Mouse (Mus musculus) hindbrain, embryonic 15.5 days (tissue): ENCODE data around the gene Tbx20. TPM values are rescaled to one million over a fixed set of nuclear protein-coding genes. Genes with fewer than 3 reads are reported as not detected.
A peak's percentile ranks its signal among the peaks of the same experiment; 100 is the strongest.

ENCODE experiments used
- ATAC-seq: fragments of 200-750 bp; cut with Nextera tagmentation; 2 replicates; pipeline ENCODE4 v1.8.0; 2017; ENCODE audit warnings: low read depth, moderate number of reproducible peaks, moderate TSS enrichment; ENCODE audit not compliant: low FRiP score
- H3K27ac ChIP-seq: fragments of 300-500 bp; sonication (generic); replicated peaks from 2 replicates; pipeline ENCODE4 v1.5.1; 2015; ENCODE audit warnings: mild to moderate bottlenecking, inconsistent platforms
- H3K27me3 ChIP-seq: fragments of 300-500 bp; sonication (generic); 2 replicates; pipeline ENCODE4 v1.6.1; 2015; ENCODE audit warnings: control low read depth, inconsistent platforms
- H3K36me3 ChIP-seq: fragments of 300-500 bp; sonication (generic); 2 replicates; pipeline ENCODE4 v1.6.1; 2015; ENCODE audit warnings: control low read depth, inconsistent platforms
- H3K4me1 ChIP-seq: fragments of 300-500 bp; sonication (generic); replicated peaks from 2 replicates; pipeline ENCODE4 v1.6.1; 2015; ENCODE audit warnings: control low read depth, inconsistent platforms
- H3K4me2 ChIP-seq: fragments of 300-500 bp; sonication (generic); 2 replicates; pipeline ENCODE4 v1.6.1; 2015; ENCODE audit warnings: moderate library complexity, mild to moderate bottlenecking, inconsistent platforms
- H3K4me3 ChIP-seq: fragments of 300-500 bp; sonication (generic); 2 replicates; pipeline ENCODE4 v1.5.1; 2015; ENCODE audit warnings: mild to moderate bottlenecking, inconsistent platforms
- H3K9ac ChIP-seq: fragments of 300-500 bp; sonication (generic); 2 replicates; pipeline ENCODE4 v1.6.1; 2015; ENCODE audit warnings: inconsistent platforms
- H3K9me3 ChIP-seq: fragments of 300-500 bp; sonication (generic); 2 replicates; pipeline ENCODE4 v1.6.1; 2016; ENCODE audit warnings: control low read depth, inconsistent platforms
- WGBS: fragments of 180-500 bp; shearing (Covaris S2); methylation state at CpG from one replicate; pipeline ENCODE4 v1.1.7; 2015; 5-methylcytosine and 5-hydroxymethylcytosine counted together
- polyA plus RNA-seq: library from polyadenylated mRNA; unstranded; fragments of >200 nt; fragmentation: Nextera tagmentation; extraction: Ambion mirVana; gene quantifications from 2 replicates; pipeline ENCODE4 v1.2.1, GENCODE M21; 2015

Tbx20 gene
- 0.61 and 1.0 TPM in 2 replicates for polyA plus RNA-seq

DNA sequence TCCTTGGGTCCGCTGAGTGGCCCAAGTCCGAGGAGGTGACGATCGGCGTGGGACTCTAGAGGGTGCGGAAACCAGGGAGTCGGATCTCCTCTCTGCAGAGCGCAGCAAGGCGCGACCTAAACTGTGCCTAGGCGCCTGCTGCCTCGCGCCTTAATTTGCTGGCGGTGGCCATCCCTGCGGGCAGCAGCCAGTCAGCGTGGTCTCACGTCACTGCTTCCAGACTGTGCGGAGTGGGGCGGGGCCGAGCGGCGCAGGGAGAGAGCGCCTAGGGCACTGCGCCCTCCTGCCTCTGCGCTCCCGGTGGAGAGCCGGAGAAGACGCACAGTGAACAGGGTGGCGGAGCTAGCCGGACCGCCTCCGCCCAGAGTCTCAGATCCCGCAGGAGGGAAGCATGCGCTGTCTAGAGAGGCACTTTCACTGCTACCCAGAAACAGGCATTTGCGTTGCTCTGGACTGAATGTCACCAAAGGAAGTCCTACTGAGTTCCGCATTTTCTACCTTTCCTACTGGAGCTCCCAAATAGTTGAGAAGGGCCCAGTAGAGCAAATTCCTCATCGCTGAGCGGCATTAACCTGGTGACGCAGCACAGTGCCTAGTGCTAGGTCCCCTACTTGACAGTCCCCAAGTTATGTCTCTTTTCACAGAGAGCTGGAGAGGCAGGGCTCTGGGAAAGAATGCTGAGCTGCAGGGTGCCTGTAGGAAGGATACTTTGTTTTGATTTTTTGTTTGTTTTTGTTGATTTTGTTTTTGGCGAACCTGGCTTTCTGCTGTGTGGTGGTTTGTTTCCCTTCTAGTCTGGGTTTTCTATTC is at the start of gene Tbx20:
TSS of gene Tbx20 (minus strand) at position 144 of the 810 bp plus-strand sequence.
- H3K9ac ChIP-seq = no peak within 1 kb of the TSS
- no peaks in the 10 kb centered on the region for H3K36me3 ChIP-seq
- peaks cover 90% of the 10 kb centered on the region for H3K27me3 ChIP-seq
- WGBS = under 1% methylated on average over 40 of the region's 40 CpGs
- H3K27ac ChIP-seq = no peak within 1 kb of the TSS
- H3K9me3 ChIP-seq = no peaks in the 10 kb centered on the region
- peak within 1 kb of the TSS; percentile 41 for H3K4me2 ChIP-seq
- H3K4me3 ChIP-seq = peak within 1 kb of the TSS; percentile 23
- peak; percentile 78 for ATAC-seq
- H3K4me1 ChIP-seq = peaks cover 23% of the 10 kb centered on the region

DNA sequence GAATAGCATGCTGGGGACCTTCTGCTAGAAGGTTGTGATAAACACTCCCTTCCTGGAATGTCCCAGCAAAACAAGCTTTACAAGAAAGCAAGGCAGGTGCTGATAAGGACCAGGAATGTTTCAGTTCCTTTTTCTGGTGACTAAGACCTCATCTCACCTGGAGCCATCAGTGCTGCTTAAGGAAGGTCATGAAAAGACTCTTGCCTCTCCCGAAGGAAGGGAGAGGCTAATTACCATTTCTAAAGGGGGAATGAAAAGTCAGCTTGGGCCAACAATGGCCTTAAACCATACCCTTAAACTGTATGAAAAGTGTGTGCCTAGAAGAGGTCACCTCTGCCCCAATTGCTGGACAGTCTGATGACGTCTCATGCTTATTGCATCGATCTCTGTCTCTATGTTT is 44.4 kb upstream of the Tbx20 start:
- H3K9ac ChIP-seq = no peak overlapping the region
- H3K36me3 ChIP-seq = no peaks in the 10 kb centered on the region
- no peaks in the 10 kb centered on the region for H3K9me3 ChIP-seq
- no peaks in the 10 kb centered on the region for H3K27me3 ChIP-seq
- H3K4me1 ChIP-seq = no peaks in the 10 kb centered on the region
- no peak overlapping the region for H3K4me3 ChIP-seq
- WGBS = 53% methylated on average over 3 of the region's 3 CpGs
- H3K27ac ChIP-seq = no peak overlapping the region
- ATAC-seq = no peak
- no peak overlapping the region for H3K4me2 ChIP-seq

DNA sequence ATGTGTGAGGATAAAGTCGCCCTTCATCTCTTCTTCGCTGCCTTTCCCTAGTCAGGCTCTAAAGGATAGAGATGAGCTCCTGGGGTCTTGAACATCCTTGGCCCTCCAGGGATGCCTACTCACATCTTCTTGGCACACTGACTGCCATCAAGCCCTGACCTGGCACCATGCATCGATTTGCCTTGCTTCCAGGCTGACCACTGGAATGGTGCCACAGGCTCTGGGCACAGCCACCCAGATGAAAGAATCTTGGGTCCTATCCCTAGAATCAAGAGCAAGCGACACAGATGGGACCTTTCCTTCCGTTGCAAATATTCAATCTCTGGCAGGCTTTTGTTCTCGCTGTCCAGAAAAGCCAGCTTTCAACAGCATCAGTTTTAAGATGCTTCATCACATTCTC is 38.4 kb upstream of the Tbx20 start:
- Histone ChIP-seq H3K27me3 (no peaks in the 10 kb centered on the region), H3K9ac (no peak overlapping the region), H3K27ac (no peak overlapping the region), H3K4me1 (no peaks in the 10 kb centered on the region), H3K36me3 (no peaks in the 10 kb centered on the region), H3K9me3 (no peaks in the 10 kb centered on the region), H3K4me3 (no peak overlapping the region), H3K4me2 (no peak overlapping the region)
- 88% methylated on average over 6 of the region's 6 CpGs for WGBS
- no peak for ATAC-seq

DNA sequence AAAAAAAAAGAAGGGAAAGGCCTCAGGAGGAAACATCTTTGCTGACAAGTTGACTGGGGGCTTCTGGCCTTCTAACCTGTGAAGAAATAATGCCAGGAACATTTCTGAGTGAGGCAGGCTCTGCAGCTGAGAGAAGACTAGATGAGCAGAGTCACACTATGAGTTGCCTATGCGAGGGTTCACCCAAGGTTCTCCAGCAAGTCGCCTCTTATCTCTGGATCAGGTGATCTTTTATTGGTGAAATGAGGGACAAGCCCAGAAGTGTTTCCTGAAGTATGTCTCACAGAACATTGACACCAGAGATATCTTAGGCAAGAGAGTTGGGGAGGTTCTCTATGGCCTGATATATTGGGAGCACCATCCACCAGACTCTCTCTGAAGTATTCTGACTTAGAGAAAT is 18.0 kb upstream of the Tbx20 start:
- Histone ChIP-seq H3K4me1 (no peaks in the 10 kb centered on the region), H3K9me3 (no peaks in the 10 kb centered on the region), H3K4me3 (no peak overlapping the region), H3K27ac (no peak overlapping the region), H3K27me3 (no peaks in the 10 kb centered on the region), H3K4me2 (no peak overlapping the region), H3K36me3 (no peaks in the 10 kb centered on the region), H3K9ac (no peak overlapping the region)
- ATAC-seq = no peak
- WGBS = 100% methylated on average over 2 of the region's 2 CpGs

DNA sequence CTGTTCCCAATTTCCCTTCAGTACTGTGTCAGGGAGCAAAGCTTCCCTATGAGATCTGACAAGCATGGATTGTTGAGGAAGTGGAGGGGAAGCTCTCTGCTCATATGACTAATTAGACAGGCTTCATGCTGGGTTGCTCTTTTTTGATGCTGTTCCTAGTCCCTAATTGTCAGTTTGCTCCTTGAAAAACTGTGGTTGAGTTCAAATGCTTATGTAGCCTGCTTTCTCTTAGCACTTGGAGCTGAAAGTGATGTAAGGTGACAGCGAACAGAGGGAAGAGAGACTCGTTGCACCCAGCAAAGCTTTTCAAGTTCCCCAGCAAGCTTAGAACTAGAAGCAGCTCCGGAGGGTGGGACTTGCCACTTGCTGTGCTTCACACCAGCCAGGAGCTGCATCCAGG is 15.3 kb upstream of the Tbx20 start:
- no peak overlapping the region for H3K4me2 ChIP-seq
- H3K9ac ChIP-seq = no peak overlapping the region
- H3K36me3 ChIP-seq = no peaks in the 10 kb centered on the region
- no peaks in the 10 kb centered on the region for H3K4me1 ChIP-seq
- no peak for ATAC-seq
- no peak overlapping the region for H3K27ac ChIP-seq
- 68% methylated on average over 3 of the region's 3 CpGs for WGBS
- H3K4me3 ChIP-seq = no peak overlapping the region
- no peaks in the 10 kb centered on the region for H3K27me3 ChIP-seq
- no peaks in the 10 kb centered on the region for H3K9me3 ChIP-seq

DNA sequence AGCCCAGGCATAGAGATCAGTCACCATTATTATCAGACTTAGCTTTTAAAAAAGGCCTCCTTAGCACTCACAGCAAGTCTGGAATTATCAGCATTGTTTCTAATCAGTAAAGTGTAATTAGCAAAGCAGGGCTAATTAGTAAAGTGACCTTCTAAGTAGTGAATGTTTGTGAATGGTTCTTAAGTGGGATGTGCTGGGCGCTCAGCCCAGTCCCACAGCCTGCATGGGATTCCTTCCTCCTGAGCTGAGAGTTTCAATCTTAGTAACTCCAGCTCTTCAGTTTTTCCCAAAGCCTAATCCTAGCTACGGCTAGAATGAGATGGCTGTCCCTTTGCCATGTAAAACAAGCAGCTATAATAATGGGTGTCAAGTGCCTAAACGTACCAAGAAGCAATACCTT is 8.2 kb upstream of the Tbx20 start:
- Histone ChIP-seq H3K27ac (no peak overlapping the region), H3K4me1 (peaks cover 15% of the 10 kb centered on the region), H3K9ac (no peak overlapping the region), H3K9me3 (no peaks in the 10 kb centered on the region), H3K4me3 (no peak overlapping the region), H3K4me2 (no peak overlapping the region), H3K27me3 (peaks cover 62% of the 10 kb centered on the region), H3K36me3 (no peaks in the 10 kb centered on the region)
- ATAC-seq = no peak
- 30% methylated on average over 3 of the region's 3 CpGs for WGBS

DNA sequence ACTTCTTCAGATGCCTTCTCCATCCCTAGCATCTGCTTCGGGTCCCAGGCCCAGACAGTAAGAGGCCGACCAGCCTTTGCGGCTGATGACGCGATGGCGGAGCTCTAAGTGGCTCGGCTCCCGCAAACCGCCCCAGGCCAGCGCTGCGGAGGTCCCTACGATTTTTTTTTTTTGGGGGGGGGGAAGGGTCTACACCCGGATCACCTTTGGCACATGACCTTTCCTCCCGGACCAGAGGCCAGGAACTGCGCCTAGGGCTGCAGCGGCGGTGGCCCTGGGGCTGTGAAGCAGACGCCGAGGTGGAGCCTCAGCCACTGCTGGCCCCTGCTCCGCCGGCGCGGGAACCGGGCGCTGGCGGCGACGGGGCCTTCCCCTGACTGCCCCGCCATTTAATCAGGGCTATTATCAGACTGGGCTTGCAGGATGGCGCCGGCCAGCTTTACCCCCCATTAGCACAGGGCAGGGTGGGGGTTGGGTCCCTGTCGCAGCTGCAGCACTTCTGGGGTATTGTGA is 6.9 kb upstream of the Tbx20 start:
- peaks cover 17% of the 10 kb centered on the region for H3K4me1 ChIP-seq
- peaks cover 76% of the 10 kb centered on the region for H3K27me3 ChIP-seq
- no peak overlapping the region for H3K27ac ChIP-seq
- no peak overlapping the region for H3K9ac ChIP-seq
- peak overlapping the region; percentile 34 for H3K4me3 ChIP-seq
- no peaks in the 10 kb centered on the region for H3K9me3 ChIP-seq
- under 1% methylated on average over 32 of the region's 32 CpGs for WGBS
- no peaks in the 10 kb centered on the region for H3K36me3 ChIP-seq
- peak overlapping the region; percentile 62 for H3K4me2 ChIP-seq
- peak; percentile 68 for ATAC-seq

DNA sequence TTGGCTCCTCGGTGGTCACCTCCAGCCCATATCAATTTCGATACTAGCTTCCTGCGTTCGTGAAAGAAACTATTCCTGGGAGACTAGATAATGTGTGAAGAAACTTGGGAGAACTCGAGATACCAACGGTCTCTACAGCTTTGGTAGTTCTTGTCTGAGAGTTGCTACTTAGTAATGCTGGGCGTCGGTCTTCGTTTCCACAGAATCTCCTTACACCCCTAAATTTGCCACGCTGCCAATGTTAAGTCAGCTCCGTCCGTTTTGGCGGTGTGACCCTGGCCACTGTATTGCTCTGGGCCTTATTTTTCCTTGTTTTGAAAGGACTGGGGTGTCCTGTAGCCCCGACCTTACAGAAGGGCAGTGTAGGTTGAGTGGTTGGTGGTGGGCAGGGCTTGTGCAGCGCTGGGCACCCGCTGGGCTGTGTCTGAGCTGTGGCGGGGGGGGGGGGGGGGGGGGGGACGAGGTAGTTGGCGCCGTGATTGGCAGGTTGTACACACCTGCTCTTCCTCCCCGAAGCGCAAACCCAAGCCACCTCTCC is 6.4 kb upstream of the Tbx20 start:
- ATAC-seq = peak; percentile 65; the same call in 1 of the 2 replicates
- Histone ChIP-seq H3K27me3 (peaks cover 79% of the 10 kb centered on the region), H3K36me3 (no peaks in the 10 kb centered on the region), H3K4me3 (peak overlapping the region; percentile 34), H3K9me3 (no peaks in the 10 kb centered on the region), H3K4me1 (peaks cover 17% of the 10 kb centered on the region), H3K27ac (no peak overlapping the region), H3K4me2 (peak overlapping the region; percentile 62), H3K9ac (no peak overlapping the region)
- WGBS = 3% methylated on average over 21 of the region's 22 CpGs

DNA sequence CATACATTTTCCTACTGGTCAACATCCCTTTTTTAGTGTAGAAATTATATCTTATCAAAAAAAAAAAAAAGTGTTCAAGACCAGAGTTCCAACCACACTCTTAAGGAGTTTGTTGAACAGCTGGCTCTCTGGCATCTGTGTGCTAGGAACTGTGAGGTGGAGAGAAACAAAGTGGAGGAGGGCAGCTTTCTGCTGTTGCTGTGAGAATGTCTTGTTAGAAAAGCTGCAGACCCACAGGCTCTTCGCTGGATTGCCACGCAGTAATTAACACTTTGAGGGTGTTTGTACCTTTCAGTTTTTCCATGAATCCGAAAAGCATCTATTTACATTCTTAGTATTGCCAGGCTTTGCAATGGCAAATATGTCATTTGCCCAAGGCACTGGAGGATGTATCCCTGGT is 5.9 kb upstream of the Tbx20 start:
- no peaks in the 10 kb centered on the region for H3K36me3 ChIP-seq
- ATAC-seq = no peak
- no peak overlapping the region for H3K27ac ChIP-seq
- H3K9ac ChIP-seq = no peak overlapping the region
- H3K4me3 ChIP-seq = no peak overlapping the region
- WGBS = 12% methylated on average over 3 of the region's 3 CpGs
- H3K9me3 ChIP-seq = no peaks in the 10 kb centered on the region
- H3K27me3 ChIP-seq = peaks cover 84% of the 10 kb centered on the region
- no peak overlapping the region for H3K4me2 ChIP-seq
- peaks cover 17% of the 10 kb centered on the region for H3K4me1 ChIP-seq

DNA sequence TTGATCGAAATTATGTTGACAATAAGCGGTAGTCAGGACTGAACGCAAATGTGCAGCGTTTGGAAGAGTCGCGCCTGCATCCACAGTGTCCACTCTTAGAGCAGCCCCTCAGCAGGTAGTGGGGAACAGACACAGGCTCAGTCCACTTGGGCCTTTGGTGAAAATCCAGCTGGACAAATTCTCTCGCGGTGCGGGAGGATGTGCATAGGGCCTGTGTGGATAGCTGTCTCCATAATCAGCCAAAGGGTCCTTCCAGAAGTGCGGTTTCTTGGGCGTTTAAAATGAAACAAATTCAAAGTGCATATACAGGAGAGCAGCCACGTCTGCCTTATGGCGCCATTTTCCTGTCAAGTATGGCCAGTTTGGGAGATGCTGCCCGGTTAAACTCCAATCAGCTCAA is 4.5 kb upstream of the Tbx20 start:
- peaks cover 25% of the 10 kb centered on the region for H3K4me1 ChIP-seq
- no peak overlapping the region for H3K4me2 ChIP-seq
- WGBS = 2% methylated on average over 14 of the region's 14 CpGs
- ATAC-seq = no peak
- H3K27me3 ChIP-seq = peaks cover 92% of the 10 kb centered on the region
- no peak overlapping the region for H3K27ac ChIP-seq
- no peak overlapping the region for H3K4me3 ChIP-seq
- no peaks in the 10 kb centered on the region for H3K36me3 ChIP-seq
- no peak overlapping the region for H3K9ac ChIP-seq
- no peaks in the 10 kb centered on the region for H3K9me3 ChIP-seq

DNA sequence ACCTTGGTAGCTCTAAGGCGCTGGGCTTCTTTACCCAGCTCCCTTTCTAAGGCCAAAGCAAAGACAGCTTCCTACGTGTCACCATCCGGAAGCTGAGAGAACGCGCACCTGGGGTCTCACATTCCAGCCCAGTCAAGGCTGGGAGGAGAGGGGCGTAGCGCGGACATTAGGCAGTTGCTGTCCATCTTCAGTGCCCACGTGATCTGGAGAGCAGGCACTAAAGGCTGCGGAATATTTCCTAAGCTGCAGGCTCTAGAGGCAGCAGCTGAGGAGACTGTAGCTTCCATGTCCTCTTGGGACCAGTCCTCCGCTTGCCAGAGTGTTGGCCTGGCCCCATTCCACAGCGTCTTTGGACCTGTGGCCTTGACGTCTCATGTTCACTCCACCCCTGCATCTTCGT is 3.9 kb upstream of the Tbx20 start:
- H3K27ac ChIP-seq = no peak overlapping the region
- peaks cover 26% of the 10 kb centered on the region for H3K4me1 ChIP-seq
- under 1% methylated on average over 14 of the region's 14 CpGs for WGBS
- H3K36me3 ChIP-seq = no peaks in the 10 kb centered on the region
- peak overlapping the region; percentile 7; the same call in 1 of the 2 replicates for H3K4me2 ChIP-seq
- H3K9ac ChIP-seq = no peak overlapping the region
- no peaks in the 10 kb centered on the region for H3K9me3 ChIP-seq
- H3K27me3 ChIP-seq = peaks cover 90% of the 10 kb centered on the region
- no peak for ATAC-seq
- H3K4me3 ChIP-seq = no peak overlapping the region

DNA sequence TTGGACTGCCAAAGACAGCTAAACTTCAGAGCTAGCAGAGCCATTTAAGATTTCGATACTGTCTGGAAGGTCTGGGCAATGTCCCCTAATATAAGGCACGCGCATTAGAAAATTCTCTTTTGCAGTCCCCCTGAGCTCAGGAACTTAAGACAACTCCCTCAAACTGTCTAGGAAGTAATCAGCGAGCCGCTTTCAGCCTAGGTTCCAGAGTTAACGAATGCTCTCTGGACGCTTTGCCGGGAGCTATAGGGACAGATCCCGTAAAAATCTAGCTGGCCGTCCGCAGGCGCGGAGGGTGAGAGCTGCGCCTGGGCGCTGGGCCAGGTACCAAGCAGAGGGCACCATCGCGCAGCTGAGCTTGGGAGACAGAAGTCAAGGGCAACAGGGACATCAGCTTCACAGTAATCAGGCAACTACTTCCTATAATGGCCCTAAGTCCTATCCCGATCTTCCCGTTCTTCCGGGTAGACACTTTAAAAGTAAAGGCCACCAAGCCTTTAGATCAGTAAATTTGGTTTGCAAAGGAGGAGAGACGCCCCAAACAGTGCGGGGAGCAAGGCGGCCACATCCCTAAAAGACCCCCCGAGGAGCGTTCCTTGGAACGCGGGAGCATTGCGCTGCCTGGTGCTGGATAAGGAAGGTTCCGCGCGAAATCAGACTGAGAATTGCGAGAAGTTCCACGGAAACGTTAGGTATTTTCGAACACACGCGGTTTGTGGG is 3.2 kb upstream of the Tbx20 start:
- no peak overlapping the region for H3K9ac ChIP-seq
- H3K4me1 ChIP-seq = peaks cover 26% of the 10 kb centered on the region
- H3K27ac ChIP-seq = no peak overlapping the region
- H3K4me3 ChIP-seq = no peak overlapping the region
- peak overlapping the region; percentile 7; the same call in 1 of the 2 replicates for H3K4me2 ChIP-seq
- H3K36me3 ChIP-seq = no peaks in the 10 kb centered on the region
- H3K27me3 ChIP-seq = peaks cover 90% of the 10 kb centered on the region
- no peaks in the 10 kb centered on the region for H3K9me3 ChIP-seq
- ATAC-seq = no peak
- WGBS = under 1% methylated on average over 37 of the region's 37 CpGs
